Mouse (Mus musculus) MEL (cell line): ENCODE measurements at regions not wholly inside any gene's neighbourhood (a gene's known extent, or its start where the extent isn't known, plus 50 kb on each side); places are given as distances from the start of the nearest gene placed in this dataset.

Experiments used
- CHD1 ChIP-seq: IDR thresholded peaks from 2 replicates; pipeline ENCODE4 v1.6.1; 2012; ENCODE audit warnings: low read depth, mild to moderate bottlenecking, inconsistent platforms, low read length, improper control_type of control experiment
- CTCF ChIP-seq, 3 experiments: IDR thresholded peaks in 2 of 3; conservative IDR thresholded peaks in 1 of 3; 2 replicates each; pipeline ENCODE4 v1.5.1; 2011 to 2012; ENCODE audit warnings: low read length in 3 of 3, low read depth in 2 of 3, mild to moderate bottlenecking in 2 of 3, improper control_type of control experiment in 1 of 3, inconsistent platforms in 1 of 3, mixed read lengths in 1 of 3, moderate library complexity in 1 of 3; ENCODE audit not compliant: control insufficient read depth in 1 of 3, insufficient read depth in 1 of 3, poor library complexity in 1 of 3, severe bottlenecking in 1 of 3
- JUND ChIP-seq: IDR thresholded peaks from 2 replicates; pipeline ENCODE4 v1.6.1; 2011; ENCODE audit warnings: low read depth, mild to moderate bottlenecking, improper control_type of control experiment, low read length
- MAZ ChIP-seq: IDR thresholded peaks from 2 replicates; pipeline ENCODE4 v1.6.1; 2012; ENCODE audit warnings: low read depth, mild to moderate bottlenecking, inconsistent platforms, low read length, improper control_type of control experiment
- POLR2A ChIP-seq, 2 experiments: IDR thresholded peaks; 2 replicates each; pipeline ENCODE4 v1.6.1; 2011 to 2012; ENCODE audit warnings: low read length in 2 of 2, mild to moderate bottlenecking in 2 of 2, control low read depth in 1 of 2, improper control_type of control experiment in 1 of 2, low read depth in 1 of 2, moderate library complexity in 1 of 2; ENCODE audit not compliant: control insufficient read depth in 1 of 2, insufficient read depth in 1 of 2, poor library complexity in 1 of 2
- POLR2AphosphoS2 ChIP-seq: IDR thresholded peaks from 2 replicates; pipeline ENCODE4 v1.6.1; 2011; ENCODE audit warnings: low read length, improper control_type of control experiment
- TCF12 ChIP-seq: IDR thresholded peaks from 2 replicates; pipeline ENCODE4 v1.6.1; 2014; ENCODE audit warnings: low read depth, mild to moderate bottlenecking, inconsistent platforms, low read length, improper control_type of control experiment, moderate library complexity
- UBTF ChIP-seq: IDR thresholded peaks from 2 replicates; pipeline ENCODE4 v1.6.1; 2012; ENCODE audit warnings: low read depth, mild to moderate bottlenecking, inconsistent platforms, low read length, improper control_type of control experiment, moderate library complexity, borderline replicate concordance; ENCODE audit not compliant: insufficient read depth
- USF1 ChIP-seq: IDR thresholded peaks from 2 replicates; pipeline ENCODE4 v1.6.1; 2014; ENCODE audit warnings: low read depth, mild to moderate bottlenecking, inconsistent platforms, low read length, improper control_type of control experiment, moderate library complexity
- USF2 ChIP-seq, 2 experiments: IDR thresholded peaks; 2 replicates each; pipeline ENCODE4 v1.6.1; 2011 to 2012; ENCODE audit warnings: improper control_type of control experiment in 2 of 2, low read length in 2 of 2, borderline replicate concordance in 1 of 2, inconsistent platforms in 1 of 2, low read depth in 1 of 2, mild to moderate bottlenecking in 1 of 2; ENCODE audit not compliant: insufficient read depth in 1 of 2
- ZNF384 ChIP-seq: IDR thresholded peaks from 2 replicates; pipeline ENCODE4 v1.6.1; 2012; ENCODE audit warnings: low read depth, mild to moderate bottlenecking, inconsistent platforms, low read length, improper control_type of control experiment

DNA sequence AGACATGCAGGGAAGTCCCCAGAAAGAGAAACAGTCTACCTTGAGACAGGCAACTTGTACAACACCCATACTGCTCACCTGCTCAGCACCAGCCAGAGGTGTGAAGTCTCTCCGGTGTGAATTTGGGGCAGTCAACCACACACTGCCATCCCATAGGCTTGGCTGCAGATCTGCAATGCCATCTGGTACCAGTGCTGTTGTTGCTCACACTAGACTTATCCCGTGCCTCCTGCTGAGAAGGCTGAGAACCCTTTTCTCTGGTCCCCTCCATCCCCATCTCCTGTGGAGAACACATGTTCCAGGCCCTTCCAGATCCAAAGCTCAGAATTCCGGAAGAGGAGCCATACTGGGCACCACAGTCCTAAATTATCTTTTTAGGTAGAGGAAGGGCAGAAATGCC is 71.3 kb downstream of the Ets2 start:
- no peak for TF ChIP-seq ZNF384
- TF ChIP-seq TCF12 = no peak
- TF ChIP-seq CTCF (IDR thresholded peaks at IDR 0.05 in 2 of 3, conservative IDR thresholded peaks at IDR 0.05 in 1 of 3; ENCODE audit: control insufficient read depth in 1 of 3, insufficient read depth in 1 of 3, low read depth in 2 of 3, low read length in 3 of 3, poor library complexity in 1 of 3, severe bottlenecking in 1 of 3) = no peak
- TF ChIP-seq USF1 = no peak
- no peak for TF ChIP-seq POLR2A (IDR thresholded peaks at IDR 0.05; ENCODE audit: control insufficient read depth in 1 of 2, insufficient read depth in 1 of 2, low read depth in 1 of 2, low read length in 2 of 2, poor library complexity in 1 of 2)
- TF ChIP-seq MAZ = no peak
- TF ChIP-seq CHD1 = no peak
- no peak for TF ChIP-seq POLR2AphosphoS2
- no peak for TF ChIP-seq USF2 (IDR thresholded peaks at IDR 0.05; ENCODE audit: borderline replicate concordance in 1 of 2, insufficient read depth in 1 of 2, low read depth in 1 of 2, low read length in 2 of 2)
- TF ChIP-seq UBTF = no peak
- TF ChIP-seq JUND = no peak
